Mouse (Mus musculus) ovary, adult 18-20 months (tissue): ENCODE data around the gene Cyp4f39.
"Not testable (repeated sequence)": the region's sequence is repeated elsewhere in the genome, so short reads cannot be mapped to it uniquely, and the experiment has no call there.

ENCODE experiments used
- DNase-seq: peaks from one replicate; pipeline ENCODE4 v3.0.0; 2022; ENCODE audit warnings: low spot score, mixed read lengths

Cyp4f39 gene

DNA sequence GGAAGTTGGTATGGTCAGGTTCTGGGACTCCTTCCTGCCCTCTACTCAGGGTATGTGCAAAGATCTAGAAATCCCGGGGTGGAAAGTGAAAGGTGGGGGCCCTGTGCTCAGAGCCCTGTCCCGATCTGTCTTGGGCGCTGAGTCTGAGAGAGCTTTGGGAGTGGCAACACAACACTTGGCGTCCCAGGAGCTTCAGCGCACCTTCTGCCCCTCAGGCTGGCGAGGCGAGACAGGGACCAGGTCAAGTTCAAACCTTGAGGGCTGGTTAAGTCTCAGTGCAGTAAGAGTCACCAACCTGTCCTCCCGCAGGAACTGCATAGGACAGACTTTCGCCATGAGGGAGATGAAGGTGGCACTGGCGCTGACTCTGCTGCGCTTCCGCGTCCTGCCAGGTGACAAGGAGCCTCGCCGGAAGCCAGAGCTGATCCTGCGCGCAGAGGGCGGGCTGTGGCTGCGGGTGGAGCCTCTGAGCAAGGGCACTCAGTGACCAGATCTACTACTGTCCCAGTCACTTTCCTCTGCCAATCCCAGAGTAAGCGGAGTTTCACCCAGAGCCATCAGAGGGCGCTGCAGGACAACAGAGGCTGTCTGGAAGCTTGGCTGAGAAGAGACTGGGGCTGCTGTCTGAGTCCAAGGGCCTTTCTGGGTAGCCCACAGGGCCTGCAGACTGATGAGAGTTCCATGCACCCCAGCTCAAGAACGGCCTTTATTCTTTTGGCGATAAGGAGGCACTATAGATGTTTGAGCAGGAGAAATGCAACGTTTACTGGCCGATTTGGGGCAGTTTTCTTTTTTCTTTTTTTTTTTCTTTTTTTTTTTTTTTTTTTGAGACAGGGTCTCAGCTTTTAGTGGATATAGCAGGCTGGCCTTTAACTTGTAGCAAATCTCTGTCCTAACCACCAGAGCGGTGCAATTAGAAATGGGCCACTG lies 76.2 kb downstream of the Cyp4f39 start:
- DNase-seq = peak; percentile 73

DNA sequence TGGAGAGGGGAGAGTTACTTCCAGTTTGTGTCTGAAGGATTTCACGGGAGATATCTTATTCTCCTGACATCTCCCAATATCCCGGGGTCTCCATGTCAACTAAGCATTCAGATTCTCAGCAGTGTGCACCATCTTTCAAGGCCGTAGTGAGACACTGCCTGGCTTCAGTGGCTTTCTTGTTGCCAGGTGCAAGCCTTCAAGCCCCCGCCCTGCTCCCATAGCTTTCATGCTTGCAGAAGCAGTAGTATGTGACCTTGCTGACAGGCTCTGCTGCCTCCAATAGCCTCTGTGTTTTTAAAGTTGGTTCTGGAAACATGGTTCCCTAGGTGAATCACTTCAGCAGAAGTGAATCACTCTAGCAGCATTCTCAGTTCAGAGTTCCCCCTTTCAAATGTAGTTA lies 79.8 kb downstream of the Cyp4f39 start:
- DNase-seq = not testable (repeated sequence)

DNA sequence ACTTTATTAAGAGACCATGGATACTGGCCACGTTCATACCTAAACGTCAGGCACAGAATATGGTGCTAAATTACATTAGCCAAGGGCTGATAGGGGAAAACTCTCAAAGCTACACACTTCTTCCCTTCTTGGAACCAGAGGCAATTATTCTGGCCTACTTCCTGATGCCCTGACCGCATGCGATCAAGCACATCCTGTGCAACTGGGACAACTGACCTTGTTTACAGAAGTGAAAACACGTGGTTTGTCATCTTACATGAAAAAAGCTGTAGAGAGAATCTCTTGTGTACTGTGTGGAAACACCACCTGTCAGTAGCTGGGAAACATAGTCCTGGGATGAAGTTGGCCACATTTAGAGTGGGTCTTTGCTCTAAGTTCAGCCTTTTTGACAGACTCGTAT lies 81.5 kb downstream of the Cyp4f39 start:
- DNase-seq = no peak

DNA sequence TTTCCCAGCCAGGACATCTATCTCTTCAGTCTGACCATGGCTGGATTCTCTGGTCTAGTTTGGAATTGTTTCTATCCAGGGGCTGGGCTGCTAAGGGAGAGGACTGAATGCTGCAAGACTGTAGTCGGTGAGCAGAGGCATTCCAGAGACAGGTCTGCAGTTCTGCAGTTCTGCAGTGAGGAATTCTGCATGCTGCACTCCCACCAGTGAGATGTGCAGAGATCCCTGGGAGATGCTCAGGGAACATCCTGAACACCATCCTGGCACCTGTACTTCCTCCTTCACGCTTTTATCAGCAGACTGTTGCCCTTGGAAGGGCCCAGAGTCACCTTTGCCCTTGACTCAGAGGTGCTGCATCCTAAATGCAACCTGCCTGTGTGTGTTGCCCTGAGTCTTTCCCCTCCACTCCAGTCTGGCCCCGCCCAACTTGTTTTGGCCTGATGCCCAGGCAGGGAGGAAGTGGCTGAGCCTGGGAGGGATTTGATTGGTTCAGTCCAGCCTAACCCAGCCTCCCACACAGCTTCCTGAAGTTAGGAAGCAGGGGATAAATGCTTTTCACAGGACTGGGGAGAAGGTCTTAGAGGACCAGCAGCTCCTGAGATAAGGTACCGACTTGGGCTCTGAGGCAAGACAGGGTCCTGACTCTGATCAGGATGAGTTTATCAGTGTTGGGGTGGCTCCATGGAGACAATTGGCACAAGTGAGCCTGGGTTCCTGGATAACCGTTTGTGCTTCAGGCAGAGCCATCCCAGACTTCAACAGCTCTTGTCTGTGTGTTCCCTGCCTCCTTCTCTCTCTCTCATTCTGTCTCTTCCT lies 83.7 kb downstream of the Cyp4f39 start, which contains the start of gene Cyp4f16:
Cyp4f16 (plus strand) TSS at position 508 of the 816 bp plus-strand sequence.
- peak; percentile 80 for DNase-seq

DNA sequence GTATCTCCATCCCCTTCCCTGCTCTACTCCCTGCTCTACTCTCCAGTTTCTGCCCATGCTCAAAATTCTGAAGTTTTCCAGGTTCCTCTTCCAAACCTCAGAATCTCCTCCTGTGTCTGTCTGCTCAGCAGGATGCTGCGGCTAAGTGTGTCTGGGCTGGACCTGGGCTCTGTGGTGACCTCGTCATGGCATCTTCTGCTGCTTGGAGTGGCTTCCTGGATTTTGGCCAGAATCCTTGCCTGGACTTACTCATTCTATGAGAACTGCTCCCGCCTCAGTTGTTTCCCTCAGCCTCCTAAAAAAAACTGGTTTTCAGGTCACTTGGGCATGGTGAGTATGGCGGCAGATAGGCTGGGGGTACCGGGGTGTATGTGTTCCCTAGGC lies 84.3 kb downstream of the Cyp4f39 start:
- no peak for DNase-seq
